Mouse (Mus musculus): ENCODE measurements around the gene Irak2. TPM values are rescaled to one million over a fixed set of nuclear protein-coding genes. Genes with fewer than 3 reads are reported as not detected.

Irak2 gene
- total and polyA plus RNA-seq, 3 experiments, result 30.0 to 39.5 (median 32.5) TPM

- TF ChIP-seq ZNF384 (IDR thresholded peaks at IDR 0.05; ENCODE audit: low read depth, low read length) (peak; percentile 41; the same call in 1 of the 2 replicates), ZKSCAN1 (IDR thresholded peaks at IDR 0.05; ENCODE audit: borderline replicate concordance, low read depth, low read length) (no peak), MAZ (IDR thresholded peaks at IDR 0.05; ENCODE audit: low read depth, low read length) (peak; percentile 74), EP300 (IDR thresholded peaks at IDR 0.05; ENCODE audit: low read length) (peak; percentile 91), NELFE (IDR thresholded peaks at IDR 0.05; ENCODE audit: low read depth, low read length) (0 out of 2 replicates have a peak, but pooled peaks have one; percentile 23), ZMIZ1 (IDR thresholded peaks at IDR 0.05; ENCODE audit: low read depth, low read length) (peak; percentile 38; the same call in 1 of the 2 replicates), TCF12 (IDR thresholded peaks at IDR 0.05; ENCODE audit: low read depth, low read length) (peak; percentile 87), IRF4 (IDR thresholded peaks at IDR 0.05; ENCODE audit: low read depth, low read length) (peak; percentile 69), POLR2A (IDR thresholded peaks at IDR 0.05; ENCODE audit: low read depth, low read length) (no peak; the same call in 1 of the 2 replicates), CHD2 (IDR thresholded peaks at IDR 0.05; ENCODE audit: low read length) (peak; percentile 83), ELF1 (IDR thresholded peaks at IDR 0.05; ENCODE audit: low read depth, low read length) (no peak)
These were observed 23.3 kb downstream of the Irak2 start (continued) for GRCm38 (mm10) chr6:113661353-113662241.

GRCm38 (mm10) chr6:113662964-113663700, 24.9 kb downstream of the Irak2 start:
- peak overlapping the region; percentile 99 for H3K27ac ChIP-seq (ENCODE audit: insufficient read depth, low read depth)
- H3K4me2 ChIP-seq (ENCODE audit: insufficient read depth, low read depth, poor library complexity, severe bottlenecking), result 0 out of 2 replicates have a peak overlapping the region, but pooled peaks have one; percentile 11
- peaks cover 26 to 48% of the 10 kb centered on the region in 2 experiments for H3K36me3 ChIP-seq (replicated peaks in 1 of 2; ENCODE audit: control insufficient read depth in 1 of 2, insufficient read depth in 1 of 2, low read length in 1 of 2)
- no peaks in the 10 kb centered on the region for H3K27me3 ChIP-seq (replicated peaks)
- in situ Hi-C loops (cut with MboI; ENCODE audit: low pct_ligation_motif_present, low pct_unique_long_range_greater_than_20kb, low sequenced_read_pairs), result no loop called here
- H3K4me3 ChIP-seq (replicated peaks in 1 of 3; ENCODE audit: low read depth in 2 of 3, low read length in 2 of 3, poor library complexity in 1 of 3), result no peak overlapping the region
- peaks cover 5% of the 10 kb centered on the region for H3K9me3 ChIP-seq (replicated peaks; ENCODE audit: low read length)
- H3K79me2 ChIP-seq (replicated peaks; ENCODE audit: control insufficient read depth, extremely low read depth, insufficient read depth, poor library complexity, severe bottlenecking), result peaks cover 42% of the 10 kb centered on the region
- H3K9ac ChIP-seq (ENCODE audit: insufficient read depth, low read depth), result no peak overlapping the region
- dilution Hi-C loops (cut with MboI; ENCODE audit: extremely low pct_ligation_motif_present, extremely low pct_unique_long_range_greater_than_20kb, low sequenced_read_pairs), result no loop called here
- H3K4me1 ChIP-seq (ENCODE audit: control insufficient read depth in 1 of 2, insufficient read depth in 2 of 2), result peaks cover 53 to 80% of the 10 kb centered on the region in 2 experiments
- no peak for DNase-seq (ENCODE audit: extremely low read depth)
- no peak for TF ChIP-seq TBP (conservative IDR thresholded peaks at IDR 0.05; ENCODE audit: low read depth, low read length)
- TF ChIP-seq ETS1 (conservative IDR thresholded peaks at IDR 0.05; ENCODE audit: low read depth, low read length), result peak; percentile 52
- no peak for TF ChIP-seq KAT2A (IDR thresholded peaks at IDR 0.05; ENCODE audit: insufficient replicate concordance, low read length)
- TF ChIP-seq MEF2A (IDR thresholded peaks at IDR 0.05; ENCODE audit: borderline replicate concordance, low read depth, low read length), result peak; percentile 30; the same call in 1 of the 2 replicates
- no peak for TF ChIP-seq MYC (IDR thresholded peaks at IDR 0.05; ENCODE audit: low read depth, low read length)
- no peak for TF ChIP-seq TCF12 (IDR thresholded peaks at IDR 0.05; ENCODE audit: low read depth, low read length)
- no peak for TF ChIP-seq CHD1 (IDR thresholded peaks at IDR 0.05; ENCODE audit: low read depth, low read length)
- no peak for TF ChIP-seq ZC3H11A (IDR thresholded peaks at IDR 0.05; ENCODE audit: low read depth, low read length)
- TF ChIP-seq RCOR1 (conservative IDR thresholded peaks at IDR 0.05; ENCODE audit: low read depth, low read length), result 0 out of 2 replicates have a peak, but pooled peaks have one; percentile 27
- no peak for TF ChIP-seq USF1 (IDR thresholded peaks at IDR 0.05; ENCODE audit: low read depth, low read length)
- no peak for TF ChIP-seq JUN (IDR thresholded peaks at IDR 0.05; ENCODE audit: insufficient read depth, low read depth, low read length)
- TF ChIP-seq SIN3A (IDR thresholded peaks at IDR 0.05; ENCODE audit: low read length), result no peak
- no peak for TF ChIP-seq ZKSCAN1 (IDR thresholded peaks at IDR 0.05; ENCODE audit: borderline replicate concordance, low read depth, low read length)
- peak; percentile 24; the same call in 1 of the 2 replicates for TF ChIP-seq MAX (IDR thresholded peaks at IDR 0.05; ENCODE audit: low read length)
- TF ChIP-seq MAFK (IDR thresholded peaks at IDR 0.05; ENCODE audit: insufficient replicate concordance, low read length), result no peak
- no peak for TF ChIP-seq HCFC1 (IDR thresholded peaks at IDR 0.05; ENCODE audit: low read depth, low read length)
- TF ChIP-seq MXI1 (IDR thresholded peaks at IDR 0.05; ENCODE audit: low read depth, low read length), result no peak
- TF ChIP-seq ZNF384 (IDR thresholded peaks at IDR 0.05; ENCODE audit: low read depth, low read length), result peak; percentile 62
- TF ChIP-seq JUND (conservative IDR thresholded peaks at IDR 0.05; ENCODE audit: low read depth, low read length), result no peak
- TF ChIP-seq CTCF (conservative IDR thresholded peaks at IDR 0.05 in 1 of 2, IDR thresholded peaks at IDR 0.05 in 1 of 2; ENCODE audit: low read depth in 2 of 2, low read length in 2 of 2), result peak in 1 of 2 experiments; percentile 25; a peak in 2 of 4 replicates
- no peak for TF ChIP-seq USF2 (conservative IDR thresholded peaks at IDR 0.05; ENCODE audit: low read depth, low read length)
- TF ChIP-seq SMC3 (IDR thresholded peaks at IDR 0.05; ENCODE audit: low read depth, low read length), result no peak
- no peak for TF ChIP-seq ZMIZ1 (IDR thresholded peaks at IDR 0.05; ENCODE audit: low read depth, low read length)
- TF ChIP-seq POLR2A (IDR thresholded peaks at IDR 0.05; ENCODE audit: low read depth, low read length), result no peak
- no peak for TF ChIP-seq GABPA (IDR thresholded peaks at IDR 0.05; ENCODE audit: insufficient replicate concordance, low read depth, low read length)
- no peak for TF ChIP-seq E2F4 (IDR thresholded peaks at IDR 0.05; ENCODE audit: insufficient replicate concordance, low read depth, low read length)
- no peak for TF ChIP-seq POLR2AphosphoS2 (IDR thresholded peaks at IDR 0.05; ENCODE audit: low read depth, low read length)
- TF ChIP-seq EP300 (IDR thresholded peaks at IDR 0.05; ENCODE audit: low read length), result peak; percentile 74
